Mouse (Mus musculus): ENCODE results near the gene Hirip3.

Hirip3 gene

DNA sequence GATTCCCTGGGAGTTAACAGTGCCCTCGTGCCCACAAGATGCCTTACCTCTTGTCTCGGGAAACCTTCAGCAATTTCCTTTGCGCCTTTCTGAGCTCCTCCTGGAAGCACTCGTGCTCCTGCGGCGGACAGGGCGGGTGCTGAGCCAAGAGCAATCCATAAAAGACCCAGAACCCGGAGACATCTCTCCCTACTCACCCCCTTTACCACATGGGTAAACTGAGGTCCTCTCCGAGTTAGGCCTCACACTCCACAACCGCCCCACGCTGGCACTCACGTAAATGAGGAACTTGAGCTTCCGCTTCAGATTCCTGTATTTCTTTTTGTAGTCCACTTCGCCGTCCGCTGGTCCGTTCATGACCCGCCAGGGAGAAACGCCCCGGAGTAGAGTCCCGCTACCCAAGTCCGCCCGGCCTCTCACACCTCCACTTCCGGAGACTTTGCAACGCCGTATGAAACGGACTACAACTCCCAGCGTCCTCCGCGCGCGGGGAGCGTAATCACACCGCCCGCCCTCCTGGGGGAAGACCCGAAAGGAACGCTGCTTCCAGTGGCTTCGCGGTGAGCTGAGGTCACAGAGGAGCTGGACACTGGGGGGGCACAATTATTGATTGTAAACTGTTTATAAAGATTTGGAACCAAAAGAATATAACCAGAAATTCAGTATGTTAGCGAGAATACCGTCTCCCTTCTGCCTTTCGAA is at the start of gene Hirip3:
Hirip3 (plus strand) TSS at position 544 of the 702 bp plus-strand sequence.
- in situ Hi-C loops (cut with MboI) = no loop called here

DNA sequence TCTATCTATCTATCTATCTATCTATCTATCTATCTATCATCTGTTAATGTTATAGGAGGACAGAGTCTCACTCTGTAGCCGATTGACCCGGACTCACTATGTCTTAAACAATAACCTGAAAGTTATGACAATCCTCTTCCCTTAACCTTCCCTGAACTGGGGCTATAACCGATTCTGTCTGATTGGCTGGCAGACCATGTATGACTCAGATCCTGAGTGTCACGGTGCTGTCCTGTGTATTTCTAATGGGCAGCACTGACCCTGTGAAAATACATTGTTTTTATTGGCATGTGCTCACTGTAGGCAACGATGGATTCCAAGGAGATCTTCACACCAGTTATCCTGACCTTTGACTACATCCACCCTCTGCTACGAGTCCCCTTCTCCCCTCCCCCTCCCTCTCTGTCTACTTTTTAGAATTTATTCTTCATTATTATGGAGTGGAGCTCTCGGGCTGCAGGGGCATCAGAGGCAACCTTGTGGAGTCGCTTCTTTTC is 46.0 kb upstream of the Hirip3 start:
- in situ Hi-C loops (cut with MboI) = no loop called here

DNA sequence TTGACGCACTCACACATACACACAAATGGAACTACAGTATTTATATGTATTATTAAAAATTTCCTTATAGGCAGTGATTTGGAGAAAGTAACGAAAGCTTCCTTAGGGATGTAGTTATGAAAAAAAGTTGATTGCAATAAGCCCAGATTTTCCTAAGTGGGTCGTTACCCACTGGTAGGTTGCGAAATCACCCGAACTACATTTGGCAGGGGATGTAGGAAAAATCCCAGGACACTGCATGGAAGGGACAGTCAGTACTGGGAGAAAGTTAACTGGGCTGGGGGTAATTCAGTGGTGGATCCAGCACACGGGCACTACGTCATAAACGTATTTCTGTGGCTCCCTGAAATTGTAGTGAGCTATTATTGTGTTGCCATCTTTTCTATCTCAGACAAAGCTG is 45.3 kb upstream of the Hirip3 start:
- in situ Hi-C loops (cut with MboI) = no loop called here

DNA sequence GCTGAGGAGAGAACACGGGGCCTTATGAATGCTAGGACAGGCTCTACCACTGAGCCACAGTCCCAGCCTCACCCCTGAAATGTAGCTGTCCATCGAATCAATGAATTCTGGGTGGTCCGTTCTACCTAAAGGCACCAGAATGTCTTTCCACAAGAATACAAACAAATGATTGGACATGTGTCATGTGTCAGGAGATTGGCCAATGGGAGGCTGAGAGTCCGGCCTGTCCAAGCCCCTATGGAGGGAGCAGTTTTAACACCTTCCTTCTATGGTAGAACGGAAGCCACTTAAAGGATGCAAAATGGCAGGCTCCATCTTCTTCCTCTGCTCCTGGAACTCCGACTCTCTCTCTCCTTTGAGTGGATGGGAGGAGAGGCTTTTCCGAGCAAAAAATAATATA is 44.2 kb upstream of the Hirip3 start:
- in situ Hi-C loops (cut with MboI) = no loop called here

DNA sequence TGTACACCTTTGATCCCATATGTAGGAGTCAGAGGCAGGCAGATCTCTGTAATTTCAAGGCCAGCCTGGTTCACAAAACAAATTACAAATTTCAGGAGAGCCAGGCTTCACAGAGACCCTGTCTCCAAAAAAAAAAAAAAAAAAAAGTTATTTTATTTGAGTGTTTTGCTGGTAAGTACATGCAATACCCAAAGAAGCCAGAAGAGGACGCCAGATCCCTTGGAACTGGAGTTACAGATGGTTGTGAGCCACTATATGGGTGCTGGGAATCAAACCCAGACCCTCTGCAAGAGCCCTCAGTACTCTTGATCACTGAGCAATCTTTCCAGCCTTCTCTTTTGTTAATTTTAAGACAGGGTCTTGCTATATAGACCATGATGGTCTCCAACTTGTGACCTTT is 43.0 kb upstream of the Hirip3 start:
- in situ Hi-C loops (cut with MboI) = no loop called here

DNA sequence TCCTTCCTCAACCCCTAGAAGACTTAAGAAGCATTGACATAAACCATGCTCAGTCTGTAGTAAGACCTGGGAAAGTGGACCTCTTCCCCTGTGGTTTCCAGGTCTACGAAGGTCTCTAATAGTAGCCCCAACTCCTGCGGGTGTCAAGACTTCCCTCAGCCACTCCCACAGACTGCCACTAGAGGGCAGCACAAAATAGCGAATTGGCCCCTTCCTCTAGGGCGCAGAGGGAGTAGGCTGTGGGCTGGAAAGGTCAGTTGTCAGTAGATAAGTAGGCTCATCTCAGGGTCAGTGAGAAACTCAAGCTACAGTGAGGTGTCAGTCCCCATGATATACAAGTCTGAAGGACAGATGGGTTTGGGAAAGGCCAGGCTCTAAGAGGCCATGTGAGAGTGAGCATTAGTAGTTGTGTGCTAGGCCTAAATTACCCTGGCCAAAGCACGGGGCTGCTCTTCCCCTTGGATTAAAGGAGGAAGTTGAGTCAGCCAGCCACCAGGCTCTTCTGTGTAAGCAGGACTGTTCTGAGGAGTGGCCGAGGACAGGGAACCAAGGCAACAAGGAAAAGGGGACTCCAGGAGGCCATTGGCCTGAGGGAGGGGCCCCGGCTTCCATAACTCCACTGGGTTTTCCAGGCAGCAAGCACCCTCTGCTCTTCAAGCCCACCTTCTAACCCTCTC is 39.8 kb upstream of the Hirip3 start:
- in situ Hi-C loops (cut with MboI) = no loop called here

DNA sequence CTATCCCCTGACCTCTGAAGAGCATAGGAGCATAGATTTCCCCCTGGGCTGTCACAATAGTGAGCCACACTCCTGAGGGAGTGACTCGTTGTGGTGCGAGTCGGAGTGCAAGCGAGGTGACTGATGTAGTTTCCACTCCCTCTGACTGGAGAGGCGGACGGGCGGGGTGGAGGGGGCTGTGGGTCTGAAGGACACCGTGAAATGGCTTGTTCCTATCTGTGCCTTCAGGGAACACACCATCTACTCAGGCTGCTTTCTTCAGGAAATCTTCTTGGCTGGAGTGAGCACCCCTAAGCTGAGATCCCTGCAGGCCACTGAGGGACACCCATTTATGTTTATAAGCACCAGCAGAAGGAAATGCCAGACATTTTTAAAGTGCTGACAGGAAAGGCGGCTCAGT is 39.0 kb upstream of the Hirip3 start:
- in situ Hi-C loops (cut with MboI) = no loop called here

DNA sequence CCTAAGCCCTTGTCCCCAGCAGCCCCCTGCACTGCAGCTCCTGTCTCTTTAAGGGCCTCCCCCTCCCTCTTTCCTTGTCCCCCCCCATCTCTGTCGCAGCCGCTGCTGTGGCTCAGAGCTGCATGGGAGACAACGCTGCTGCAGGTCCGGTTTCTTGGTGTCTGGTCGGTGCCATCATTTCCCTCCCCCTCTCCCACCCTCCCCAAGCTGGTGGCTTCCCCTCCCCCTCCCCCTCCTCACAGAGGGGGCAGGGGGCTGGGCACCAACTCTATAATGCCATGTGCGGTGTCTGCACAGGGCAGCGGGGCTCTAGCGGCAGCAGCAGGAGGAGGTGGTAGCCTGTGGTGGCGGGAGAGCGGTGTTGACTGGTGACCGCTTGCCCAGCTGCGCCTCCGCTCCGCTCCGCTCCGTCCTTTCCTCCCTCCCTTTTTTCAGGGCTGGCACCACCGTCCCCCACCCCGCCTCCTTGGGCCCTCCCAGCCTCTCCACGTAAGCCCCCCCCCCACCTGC is 38.5 kb upstream of the Hirip3 start:
- in situ Hi-C loops (cut with MboI) = no loop called here

DNA sequence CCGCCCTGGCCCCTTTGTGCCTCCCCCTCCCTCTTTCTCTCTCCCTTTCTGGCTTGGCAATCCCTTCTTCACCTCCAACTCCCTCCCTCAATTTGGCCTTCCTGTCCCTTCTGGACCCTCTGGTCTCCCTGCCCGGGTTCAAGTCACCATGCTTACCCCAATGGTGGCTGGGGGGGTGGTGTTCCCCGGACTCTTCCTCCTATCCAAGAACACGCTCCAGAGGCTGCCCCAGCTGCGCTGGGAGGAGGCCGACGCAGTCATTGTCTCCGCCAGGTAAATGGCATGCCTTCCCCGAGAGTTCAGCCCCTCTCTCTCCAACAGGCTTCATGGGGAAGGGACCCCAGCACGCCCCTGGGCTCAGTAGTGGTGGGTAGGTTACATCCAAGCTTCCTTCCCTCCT is 37.8 kb upstream of the Hirip3 start:
- in situ Hi-C loops (cut with MboI) = no loop called here

DNA sequence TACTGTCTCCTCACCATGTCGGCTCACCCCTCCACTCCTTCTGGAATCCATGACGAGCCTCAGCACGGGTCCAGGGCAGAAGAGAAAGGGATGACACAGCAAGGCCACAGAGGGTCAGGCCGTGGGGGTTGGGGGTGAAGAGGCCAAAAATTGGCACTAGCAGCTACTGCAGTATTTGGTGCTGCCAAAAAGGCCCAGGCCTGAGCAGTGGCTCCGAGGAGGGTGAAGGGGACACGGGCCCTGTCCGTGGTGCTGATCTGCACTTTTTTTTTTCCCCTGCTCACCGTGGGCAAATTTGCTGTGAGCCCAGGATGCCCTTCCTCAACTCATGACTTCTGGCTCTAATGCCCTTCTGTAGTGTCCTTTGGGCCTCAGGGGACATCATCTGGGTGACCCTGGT is 36.4 kb upstream of the Hirip3 start:
- in situ Hi-C loops (cut with MboI) = no loop called here

DNA sequence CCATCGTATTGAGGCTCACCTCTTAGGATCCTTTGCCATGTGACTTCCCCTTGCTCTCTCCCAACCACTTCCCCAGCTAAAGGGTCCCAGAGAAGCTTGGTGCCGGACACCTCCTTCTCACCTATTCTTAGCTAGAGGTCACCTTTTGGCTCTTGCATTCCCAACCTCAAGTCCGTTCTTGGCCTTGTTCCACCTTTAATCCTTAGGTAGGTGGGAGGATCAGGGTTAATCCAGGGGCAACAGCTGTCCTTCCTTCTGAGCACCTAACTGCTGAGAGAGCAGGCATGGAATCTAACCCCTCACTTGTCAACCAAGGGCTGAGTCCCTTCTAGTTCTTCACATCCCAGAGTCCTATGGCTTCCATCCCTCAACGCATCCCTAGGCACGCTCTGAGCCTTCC is 35.8 kb upstream of the Hirip3 start:
- in situ Hi-C loops (cut with MboI) = no loop called here

DNA sequence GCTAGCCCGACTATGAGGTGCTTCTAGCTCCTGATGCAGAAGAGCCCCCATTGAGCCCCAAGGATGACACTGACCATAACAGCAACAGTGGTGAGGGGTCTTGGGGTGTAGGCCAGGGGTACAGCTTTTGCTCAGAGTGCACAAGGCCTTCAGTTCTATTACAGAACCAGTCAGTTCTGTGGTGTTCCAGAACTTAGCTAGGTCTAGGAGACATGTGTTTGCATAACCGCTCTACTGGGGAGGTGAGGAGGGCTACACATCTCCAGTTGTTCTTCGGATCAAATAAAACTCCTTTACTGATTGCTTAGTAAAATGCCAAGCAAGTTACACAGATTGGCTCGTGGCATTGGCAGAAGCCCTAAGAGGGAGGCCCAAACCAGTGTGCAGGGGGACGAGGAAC is 30.2 kb upstream of the Hirip3 start, which contains the start of gene 4930451I11Rik:
4930451I11Rik (minus strand) TSS at position 101 of the 400 bp plus-strand sequence.
- in situ Hi-C loops (cut with MboI) = loop anchor here (5.0 kb wide), 1 partner anchor 286 kb away; no protein-coding TSS in a partner anchor

DNA sequence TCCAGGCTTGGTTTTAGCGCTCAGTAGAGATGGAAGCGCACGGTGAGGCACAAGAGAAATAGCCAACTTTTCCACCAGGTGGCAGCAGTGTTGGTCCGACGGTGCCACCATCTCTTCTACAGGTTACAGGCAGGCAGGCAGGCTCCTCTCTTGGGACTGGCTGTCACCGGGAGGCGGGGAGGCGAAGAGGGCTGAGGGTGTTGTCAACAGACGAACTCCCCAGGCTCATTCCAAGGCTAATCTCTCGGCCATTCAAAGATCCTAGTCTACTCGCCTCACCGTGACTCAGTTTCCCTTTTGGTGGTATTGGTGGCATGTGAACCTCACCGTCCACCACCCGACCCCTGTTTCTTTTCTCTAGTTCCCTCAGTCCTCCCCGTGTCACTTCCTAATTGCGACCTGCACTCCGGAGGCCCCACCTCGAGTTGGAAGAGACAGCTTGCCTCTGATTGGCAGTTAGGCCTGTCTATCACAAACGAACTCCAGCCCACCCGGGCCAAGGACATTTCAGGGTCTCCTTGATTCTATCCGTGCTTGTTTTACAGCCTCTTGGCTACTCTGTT is 29.7 kb upstream of the Hirip3 start:
- in situ Hi-C loops (cut with MboI) = loop anchor here (5.0 kb wide), 1 partner anchor 285 kb away; no protein-coding TSS in a partner anchor

DNA sequence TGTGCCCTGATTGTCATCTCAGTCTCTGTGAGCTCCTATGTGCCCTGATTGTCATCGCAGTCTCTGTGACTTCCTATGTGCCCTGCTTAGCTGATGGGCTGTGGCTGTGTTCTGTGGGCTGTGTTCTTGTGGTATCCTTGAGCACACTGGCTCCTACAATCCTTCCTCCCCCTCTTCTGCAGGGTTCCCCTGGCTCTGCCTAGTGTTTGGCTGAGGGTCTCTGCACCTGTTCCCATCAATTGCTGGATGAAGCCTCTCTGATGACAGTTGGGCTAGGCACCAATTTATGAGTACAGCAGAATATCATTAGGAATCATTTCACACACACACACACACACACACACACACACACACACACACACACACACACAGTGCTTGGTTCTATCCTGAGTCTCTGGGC is 28.5 kb upstream of the Hirip3 start:
- in situ Hi-C loops (cut with MboI) = loop anchor here (5.0 kb wide), 1 partner anchor 284 kb away; no protein-coding TSS in a partner anchor

DNA sequence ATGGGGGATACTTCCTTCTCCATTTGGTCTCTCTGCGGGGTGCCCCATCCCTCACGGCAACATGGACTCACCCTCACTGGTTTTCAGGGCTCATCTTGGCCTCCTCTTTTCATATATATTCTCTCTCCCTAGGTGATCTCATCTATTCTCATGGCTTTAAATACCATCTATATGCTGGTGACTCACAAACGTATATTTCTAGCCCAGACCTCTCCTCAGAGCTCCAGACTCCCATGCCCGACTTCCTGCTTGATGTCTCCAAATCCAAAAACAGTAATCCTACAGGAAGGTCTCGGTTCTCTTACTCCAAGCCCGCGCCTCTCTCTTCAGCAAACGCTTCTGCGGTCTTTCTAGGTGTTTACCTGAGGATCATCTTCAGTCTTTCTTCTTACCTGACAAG is 18.5 kb upstream of the Hirip3 start:
- in situ Hi-C loops (cut with MboI) = no loop called here

DNA sequence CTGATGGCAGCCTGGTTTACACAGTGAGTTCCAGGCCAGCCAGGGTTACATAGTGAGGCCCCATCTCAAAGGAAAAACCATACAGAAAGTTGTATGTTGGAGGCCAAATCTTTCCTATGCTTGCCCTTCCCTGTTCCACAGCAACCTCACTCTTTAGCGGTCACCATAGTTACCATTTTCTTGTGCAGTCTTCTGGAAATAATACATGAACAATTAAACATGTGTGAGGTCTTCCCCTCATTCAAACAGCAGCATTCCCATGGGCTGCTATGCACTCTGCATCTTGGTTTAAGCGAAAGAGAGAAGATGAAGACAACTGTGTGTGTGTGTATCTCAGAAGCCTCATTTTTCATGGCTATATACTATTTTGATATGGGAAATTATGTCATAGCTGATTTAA is 16.3 kb upstream of the Hirip3 start:
- in situ Hi-C loops (cut with MboI) = no loop called here

DNA sequence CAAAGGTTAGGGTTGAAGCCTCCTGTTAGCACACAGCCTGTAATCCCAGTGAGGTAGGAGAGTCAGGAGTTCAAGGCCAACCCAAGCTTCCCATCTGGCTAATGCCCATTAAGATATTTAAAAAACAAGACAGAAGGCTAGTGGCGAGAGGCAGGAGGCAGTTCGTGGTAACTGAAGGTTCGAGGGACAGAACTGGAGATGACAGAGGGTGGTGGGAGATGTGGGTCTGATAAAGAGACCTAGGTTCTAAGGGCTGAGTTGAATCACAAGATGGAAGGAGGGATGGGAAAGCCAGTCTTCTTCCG is 14.7 kb upstream of the Hirip3 start, which contains the start of gene Doc2a:
Doc2a (plus strand) TSS at position 301 of the 305 bp plus-strand sequence.
- in situ Hi-C loops (cut with MboI) = no loop called here

DNA sequence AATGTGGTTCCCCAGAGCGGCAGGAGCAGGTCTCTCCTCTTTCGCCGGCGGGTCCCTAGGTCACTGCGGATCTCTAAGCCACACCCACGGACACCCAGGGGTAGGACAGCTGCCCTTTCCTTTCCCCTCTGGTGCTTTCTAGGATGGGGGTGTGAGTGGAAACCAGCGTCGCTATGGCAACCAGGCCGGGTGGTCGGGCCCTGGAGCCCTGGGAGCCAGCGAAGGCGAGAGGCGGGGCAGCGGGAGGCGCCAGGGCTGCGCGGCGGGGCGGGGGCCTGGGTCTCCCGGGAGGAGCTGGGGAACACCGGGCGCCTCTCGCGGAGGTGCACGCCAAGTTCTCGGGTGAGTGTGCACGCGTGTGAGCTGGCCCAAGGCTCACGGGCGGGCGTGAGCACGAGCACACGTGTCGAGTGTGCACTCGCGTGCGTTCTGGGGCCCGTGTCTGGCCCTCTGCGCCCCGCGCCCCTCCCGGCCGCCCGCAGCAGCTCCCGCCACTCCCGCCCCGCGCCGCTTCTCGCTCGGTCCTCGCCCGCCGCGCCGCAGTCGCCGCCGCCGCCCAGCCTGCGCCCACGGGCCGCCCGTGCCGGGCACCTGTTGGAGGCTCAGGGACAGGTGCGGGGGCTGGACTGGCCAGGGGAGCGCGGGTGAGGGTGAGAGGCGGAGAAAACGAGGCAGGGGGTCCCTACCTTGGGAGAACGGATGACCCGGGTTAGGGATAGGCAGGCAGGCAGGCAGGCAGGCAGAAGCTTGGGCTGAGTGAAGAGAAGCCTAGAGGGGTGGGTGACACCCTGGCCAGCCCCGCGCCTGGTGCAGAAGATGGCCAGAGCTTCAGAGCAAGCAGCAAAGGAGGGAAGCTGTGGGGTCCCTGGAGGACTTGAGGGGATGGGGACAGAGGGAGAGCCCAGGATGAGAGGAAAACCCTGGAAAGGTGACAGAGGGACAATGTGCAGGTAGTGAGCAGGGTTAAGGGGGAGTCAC is 14.1 kb upstream of the Hirip3 start:
- in situ Hi-C loops (cut with MboI) = no loop called here

DNA sequence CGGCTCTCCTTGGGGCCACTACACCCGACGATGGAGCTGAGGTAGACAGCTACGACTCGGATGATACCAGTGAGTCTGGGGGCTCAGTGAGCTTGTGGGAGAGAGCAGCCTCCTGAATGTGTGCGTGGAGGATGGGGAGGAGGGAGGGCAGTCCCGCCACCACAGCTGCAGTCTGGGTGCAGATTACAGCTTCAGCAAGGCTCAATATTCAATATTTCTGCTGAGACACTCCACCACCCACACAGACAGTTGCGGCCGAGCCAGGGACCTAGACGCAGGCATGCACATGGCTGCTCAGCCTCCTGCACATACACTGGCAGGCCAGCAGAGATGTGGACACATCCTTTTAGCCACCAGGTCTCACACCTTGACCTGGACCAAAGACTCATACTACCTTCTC is 13.0 kb upstream of the Hirip3 start:
- in situ Hi-C loops (cut with MboI) = no loop called here

DNA sequence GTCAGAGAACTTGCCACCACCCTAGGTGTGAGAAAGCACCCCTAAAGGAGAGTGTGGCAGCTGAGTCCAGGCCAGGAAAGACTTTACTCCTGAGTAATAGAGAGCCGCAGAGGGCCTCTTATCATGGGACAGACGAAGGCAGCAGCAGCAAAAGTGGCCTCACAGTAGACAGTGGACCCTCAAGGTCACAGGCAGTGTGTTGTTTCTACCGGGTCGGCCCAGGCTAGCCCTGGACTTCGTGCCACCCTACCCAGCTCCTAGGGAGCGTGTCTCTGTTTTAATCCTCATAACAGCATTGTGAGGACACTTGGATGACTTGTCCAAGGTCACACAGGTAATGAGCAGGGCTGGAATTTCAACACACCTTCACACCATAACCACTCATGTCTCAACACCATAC is 11.6 kb upstream of the Hirip3 start:
- in situ Hi-C loops (cut with MboI) = no loop called here

DNA sequence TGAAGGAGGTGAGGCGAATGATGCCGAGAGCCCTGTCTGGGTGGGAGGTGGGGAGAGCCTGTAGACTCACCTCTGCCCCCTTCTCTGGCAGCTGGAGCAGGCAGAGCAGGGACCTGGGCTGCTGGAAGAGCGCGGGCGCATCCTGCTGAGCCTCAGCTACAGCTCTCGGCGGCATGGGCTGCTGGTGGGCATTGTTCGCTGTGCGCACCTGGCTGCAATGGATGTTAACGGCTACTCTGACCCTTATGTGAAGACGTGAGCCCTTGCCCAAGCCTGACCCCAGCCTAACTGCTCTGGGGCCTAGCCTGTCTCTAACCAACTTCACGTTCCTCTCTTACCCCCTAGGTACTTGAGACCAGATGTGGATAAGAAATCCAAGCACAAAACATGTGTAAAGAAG is 10.6 kb upstream of the Hirip3 start:
- in situ Hi-C loops (cut with MboI) = no loop called here

DNA sequence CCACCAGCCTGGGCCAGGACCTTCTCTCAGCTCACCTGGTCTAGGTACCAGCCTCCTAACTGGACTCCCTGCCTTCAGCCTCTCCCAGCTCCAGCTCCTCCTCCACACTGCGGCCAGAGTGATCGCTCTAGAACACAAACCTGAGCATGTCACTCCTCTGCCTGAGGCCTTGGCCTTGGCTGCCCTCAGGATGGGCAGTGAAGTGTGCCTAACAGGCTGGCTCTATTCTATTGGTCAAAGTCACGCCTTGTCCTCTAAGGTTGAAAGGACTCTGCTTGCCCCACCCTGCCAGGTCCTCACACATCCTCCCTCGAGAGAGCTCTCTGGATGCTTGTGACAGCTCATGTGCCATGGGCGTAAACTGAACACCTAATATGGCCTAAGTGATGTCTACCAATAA is 8.3 kb upstream of the Hirip3 start:
- in situ Hi-C loops (cut with MboI) = no loop called here

All from mature B cell (primary cell).